15 mouse cellular contexts compared by ENCODE assay signal in the genomic region with DNA sequence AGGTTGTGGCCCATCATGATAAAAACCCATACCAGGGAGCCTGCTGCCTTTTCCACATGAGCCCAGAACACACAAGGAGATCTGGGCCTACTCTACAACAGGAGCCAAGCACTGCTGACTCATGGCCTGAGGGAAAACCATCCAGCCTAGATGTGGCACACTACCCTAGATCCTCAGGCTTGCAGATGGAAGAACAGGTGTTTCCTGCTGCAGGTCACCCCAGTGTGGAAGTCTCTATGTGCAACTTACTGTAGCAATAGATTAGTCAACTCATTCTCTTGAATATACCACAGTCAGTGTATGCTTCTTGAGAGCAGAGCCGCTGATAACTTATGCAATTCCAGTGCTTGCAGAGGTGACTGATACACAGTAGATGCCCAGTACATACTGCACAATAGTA.
"Had no signal": no experiment of that assay in that cellular context is flagged by ENCODE, and none has a peak within 500 bp of the region (broad histone marks: within the 10 kb centered on the region; RNA-seq: fewer than 3 reads in every experiment).

No protein-coding gene starts in this region.

- H3K9ac ChIP-seq: liver, postnatal 0 days; lung, embryonic 15.5 days; midbrain, embryonic 13.5 days; midbrain, embryonic 15.5 days; neural tube, embryonic 12.5 days had no signal

- H3K4me3 ChIP-seq: lung, embryonic 15.5 days; megakaryocyte, embryonic 14.5 days; midbrain, embryonic 13.5 days; midbrain, embryonic 15.5 days; neural tube, embryonic 12.5 days had no signal

- H3K36me3 ChIP-seq: lung, embryonic 15.5 days; midbrain, embryonic 13.5 days; midbrain, embryonic 15.5 days; neural tube, embryonic 12.5 days had no signal

- ATAC-seq: liver, postnatal 0 days; lung, postnatal 0 days; midbrain, embryonic 13.5 days; midbrain, embryonic 15.5 days had no signal

- H3K27me3 ChIP-seq: lung, embryonic 15.5 days; megakaryocyte, embryonic 14.5 days; midbrain, embryonic 13.5 days; midbrain, embryonic 15.5 days; neural tube, embryonic 12.5 days had no signal

- H3K9me3 ChIP-seq: lung, embryonic 15.5 days; megakaryocyte, embryonic 14.5 days; midbrain, embryonic 13.5 days; midbrain, embryonic 15.5 days; neural tube, embryonic 12.5 days had no signal

- H3K4me2 ChIP-seq: lung, embryonic 15.5 days; midbrain, embryonic 11.5 days; midbrain, embryonic 13.5 days; midbrain, embryonic 15.5 days; neural tube, embryonic 12.5 days had no signal

- H3K4me1 ChIP-seq: midbrain, embryonic 13.5 days; midbrain, embryonic 15.5 days; neural tube, embryonic 12.5 days had no signal

- DNase-seq: liver, postnatal 0 days; lung, adult 2 months; lung, postnatal 14 days; lung, postnatal 36 days; right cerebral cortex, postnatal 14 days; thymus, adult 18-20 months; thymus, postnatal 14 days; thymus, postnatal 36 days had no signal

- H3K27ac ChIP-seq: lung, embryonic 15.5 days; midbrain, embryonic 13.5 days; midbrain, embryonic 15.5 days; neural tube, embryonic 12.5 days had no signal
